Mouse (Mus musculus) lung, embryonic 15.5 days (tissue): ENCODE data around the gene Fbxl18. TPM values are rescaled to one million over a fixed set of nuclear protein-coding genes. Genes with fewer than 3 reads are reported as not detected.

Source experiments
- ATAC-seq: fragments of 200-750 bp; cut with Nextera tagmentation; 2 replicates; pipeline ENCODE4 v1.8.0; 2017; ENCODE audit warnings: moderate number of reproducible peaks, borderline replicate concordance; ENCODE audit not compliant: low FRiP score, low TSS enrichment; ENCODE audit errors: extremely low read depth
- H3K27ac ChIP-seq: fragments of 300-500 bp; sonication (generic); 2 replicates; pipeline ENCODE4 v1.5.1; 2015; ENCODE audit warnings: moderate library complexity, mild to moderate bottlenecking, inconsistent platforms
- H3K27me3 ChIP-seq: fragments of 300-500 bp; sonication (generic); 2 replicates; pipeline ENCODE4 v1.6.1; 2015; ENCODE audit warnings: inconsistent platforms
- H3K36me3 ChIP-seq: fragments of 300-500 bp; sonication (generic); 2 replicates; pipeline ENCODE4 v1.6.1; 2015; ENCODE audit warnings: inconsistent platforms
- H3K4me1 ChIP-seq: fragments of 300-500 bp; sonication (generic); 2 replicates; pipeline ENCODE4 v1.6.1; 2015; ENCODE audit warnings: inconsistent platforms
- H3K4me2 ChIP-seq: fragments of 300-500 bp; sonication (generic); 2 replicates; pipeline ENCODE4 v1.6.1; 2015; ENCODE audit warnings: inconsistent platforms, mild to moderate bottlenecking, moderate library complexity
- H3K4me3 ChIP-seq: fragments of 300-500 bp; sonication (generic); 2 replicates; pipeline ENCODE4 v1.5.1; 2015; ENCODE audit warnings: mild to moderate bottlenecking, inconsistent platforms
- H3K9ac ChIP-seq: fragments of 300-500 bp; sonication (generic); 2 replicates; pipeline ENCODE4 v1.6.1; 2015; ENCODE audit warnings: inconsistent platforms
- H3K9me3 ChIP-seq: fragments of 300-500 bp; sonication (generic); 2 replicates; pipeline ENCODE4 v1.6.1; 2016; ENCODE audit warnings: inconsistent platforms
- WGBS: fragments of 180-500 bp; shearing (Covaris S2); methylation state at CpG from one replicate; pipeline ENCODE4 v1.1.7; 2015; 5-methylcytosine and 5-hydroxymethylcytosine counted together
- polyA plus RNA-seq: library from polyadenylated mRNA; unstranded; fragments of >200 nt; fragmentation: Nextera tagmentation; extraction: Ambion mirVana; gene quantifications from 2 replicates; pipeline ENCODE4 v1.2.1, GENCODE M21; 2015

The Fbxl18 gene
- polyA plus RNA-seq = 11.1 and 13.5 TPM in 2 replicates

- Histone ChIP-seq H3K9ac (peak within 1 kb of the TSS; percentile 74), H3K27ac (peak within 1 kb of the TSS; percentile 26; the same call in 1 of the 2 replicates), H3K4me3 (peak within 1 kb of the TSS; percentile 87), H3K4me1 (peaks cover 24% of the 10 kb centered on the region), H3K4me2 (peak within 1 kb of the TSS; percentile 87), H3K27me3 (no peaks in the 10 kb centered on the region), H3K36me3 (peaks cover 14% of the 10 kb centered on the region), H3K9me3 (no peaks in the 10 kb centered on the region)
- under 1% methylated on average over 40 of the region's 40 CpGs for WGBS
- peak; percentile 91 for ATAC-seq
Observed at GRCm38 (mm10) chr5:142894918-142895613, at the start of gene Fbxl18. Gene Fbxl18 (minus strand): TSS chr5:142895421.

- WGBS = 57% methylated on average over 2 of the region's 2 CpGs
- H3K9me3 ChIP-seq = no peaks in the 10 kb centered on the region
- no peak overlapping the region for H3K9ac ChIP-seq
- no peak overlapping the region for H3K4me3 ChIP-seq
- H3K27ac ChIP-seq = no peak overlapping the region
- peaks cover 14% of the 10 kb centered on the region; the same call in 1 of the 2 replicates for H3K4me1 ChIP-seq
- H3K36me3 ChIP-seq = no peaks in the 10 kb centered on the region
- no peaks in the 10 kb centered on the region for H3K27me3 ChIP-seq
- ATAC-seq = no peak
- no peak overlapping the region for H3K4me2 ChIP-seq
Observed at GRCm38 (mm10) chr5:142940393-142940792, 45.2 kb upstream of the Fbxl18 start.

GRCm38 (mm10) chr5:142937956-142938727 lies 42.9 kb upstream of the Fbxl18 start:
- ATAC-seq = no peak; the same call in 1 of the 2 replicates
- H3K4me2 ChIP-seq = 0 out of 2 replicates have a peak overlapping the region, but pooled peaks have one; percentile 9
- no peak overlapping the region for H3K27ac ChIP-seq

GRCm38 (mm10) chr5:142936336-142936719 lies 41.1 kb upstream of the Fbxl18 start:
- Histone ChIP-seq H3K27me3 (no peaks in the 10 kb centered on the region), H3K36me3 (no peaks in the 10 kb centered on the region), H3K4me3 (peak overlapping the region; percentile 15), H3K4me1 (peaks cover 16% of the 10 kb centered on the region; the same call in 1 of the 2 replicates), H3K9me3 (no peaks in the 10 kb centered on the region), H3K27ac (peak overlapping the region; percentile 7), H3K9ac (peak overlapping the region; percentile 35), H3K4me2 (peak overlapping the region; percentile 51)
- 1% methylated on average over 17 of the region's 17 CpGs for WGBS
- ATAC-seq = no peak

More at GRCm38 (mm10) chr5:142937956-142938727, 42.9 kb upstream of the Fbxl18 start:
- H3K4me3 ChIP-seq = no peak overlapping the region
- H3K36me3 ChIP-seq = no peaks in the 10 kb centered on the region
- H3K9me3 ChIP-seq = no peaks in the 10 kb centered on the region
- H3K9ac ChIP-seq = no peak overlapping the region
- H3K4me1 ChIP-seq = peaks cover 10% of the 10 kb centered on the region; the same call in 1 of the 2 replicates
- no peaks in the 10 kb centered on the region for H3K27me3 ChIP-seq
- WGBS = 32% methylated on average over 19 of the region's 19 CpGs

GRCm38 (mm10) chr5:142935642-142936335 lies 40.6 kb upstream of the Fbxl18 start:
- Histone ChIP-seq H3K4me1 (peaks cover 16% of the 10 kb centered on the region; the same call in 1 of the 2 replicates), H3K4me3 (peak overlapping the region; percentile 15), H3K27me3 (no peaks in the 10 kb centered on the region), H3K36me3 (no peaks in the 10 kb centered on the region), H3K9me3 (no peaks in the 10 kb centered on the region), H3K27ac (peak overlapping the region; percentile 7), H3K4me2 (peak overlapping the region; percentile 51), H3K9ac (peak overlapping the region; percentile 35)
- peak; percentile 27; the same call in 1 of the 2 replicates for ATAC-seq
- WGBS = 21% methylated on average over 13 of the region's 13 CpGs

GRCm38 (mm10) chr5:142932731-142933130 lies 37.5 kb upstream of the Fbxl18 start:
- ATAC-seq = no peak
- H3K27ac ChIP-seq = no peak overlapping the region

GRCm38 (mm10) chr5:142932084-142932685 lies 37.0 kb upstream of the Fbxl18 start:
- no peaks in the 10 kb centered on the region for H3K36me3 ChIP-seq
- 9% methylated on average over 9 of the region's 9 CpGs for WGBS
- H3K4me2 ChIP-seq = 0 out of 2 replicates have a peak overlapping the region, but pooled peaks have one; percentile 9
- peaks cover 25% of the 10 kb centered on the region for H3K4me1 ChIP-seq
- H3K4me3 ChIP-seq = no peak overlapping the region
- no peaks in the 10 kb centered on the region for H3K9me3 ChIP-seq
- ATAC-seq = peak; percentile 47; the same call in 1 of the 2 replicates
- H3K27ac ChIP-seq = peak overlapping the region; percentile 48
- H3K27me3 ChIP-seq = no peaks in the 10 kb centered on the region
- no peak overlapping the region for H3K9ac ChIP-seq

More at GRCm38 (mm10) chr5:142932731-142933130, 37.5 kb upstream of the Fbxl18 start:
- Histone ChIP-seq H3K4me3 (no peak overlapping the region), H3K36me3 (no peaks in the 10 kb centered on the region), H3K9me3 (no peaks in the 10 kb centered on the region), H3K4me2 (no peak overlapping the region), H3K9ac (no peak overlapping the region), H3K4me1 (peaks cover 22% of the 10 kb centered on the region; the same call in 1 of the 2 replicates), H3K27me3 (no peaks in the 10 kb centered on the region)
- WGBS = 72% methylated on average over 8 of the region's 8 CpGs

- no peaks in the 10 kb centered on the region for H3K27me3 ChIP-seq
- no peak overlapping the region for H3K4me2 ChIP-seq
- H3K9me3 ChIP-seq = no peaks in the 10 kb centered on the region
- H3K4me1 ChIP-seq = peaks cover 34% of the 10 kb centered on the region
- no peaks in the 10 kb centered on the region for H3K36me3 ChIP-seq
- ATAC-seq = no peak
- H3K27ac ChIP-seq = no peak overlapping the region
- no peak overlapping the region for H3K9ac ChIP-seq
- WGBS = 86% methylated on average over 9 of the region's 9 CpGs
- H3K4me3 ChIP-seq = no peak overlapping the region
Observed at GRCm38 (mm10) chr5:142931241-142931745, 36.1 kb upstream of the Fbxl18 start.

- 0 out of 2 replicates have a peak, but pooled peaks have one; percentile 0 for ATAC-seq
- H3K4me2 ChIP-seq = peak overlapping the region; percentile 78
- peak overlapping the region; percentile 45 for H3K4me3 ChIP-seq
- no peaks in the 10 kb centered on the region for H3K27me3 ChIP-seq
- peak overlapping the region; percentile 68 for H3K9ac ChIP-seq
- H3K9me3 ChIP-seq = no peaks in the 10 kb centered on the region
- H3K36me3 ChIP-seq = no peaks in the 10 kb centered on the region
- WGBS = 8% methylated on average over 4 of the region's 4 CpGs
- peak overlapping the region; percentile 94 for H3K27ac ChIP-seq
- H3K4me1 ChIP-seq = peaks cover 37% of the 10 kb centered on the region
Observed at GRCm38 (mm10) chr5:142929400-142929752, 34.2 kb upstream of the Fbxl18 start.

GRCm38 (mm10) chr5:142928749-142929399 lies 33.7 kb upstream of the Fbxl18 start:
- ATAC-seq = peak; percentile 37

More at GRCm38 (mm10) chr5:142928749-142929399, 33.7 kb upstream of the Fbxl18 start:
- peak overlapping the region; percentile 45 for H3K4me3 ChIP-seq
- WGBS = 1% methylated on average over 35 of the region's 35 CpGs
- no peaks in the 10 kb centered on the region for H3K36me3 ChIP-seq
- peak overlapping the region; percentile 94 for H3K27ac ChIP-seq
- H3K9me3 ChIP-seq = no peaks in the 10 kb centered on the region
- peaks cover 39% of the 10 kb centered on the region for H3K4me1 ChIP-seq
- H3K9ac ChIP-seq = peak overlapping the region; percentile 68
- no peaks in the 10 kb centered on the region for H3K27me3 ChIP-seq
- H3K4me2 ChIP-seq = peak overlapping the region; percentile 78
